Mouse (Mus musculus) heart, embryonic 14.5 days (tissue): Measurements from ENCODE around the gene Myh7. TPM values are rescaled to one million over a fixed set of nuclear protein-coding genes. Genes with fewer than 3 reads are reported as not detected.
"Not testable (repeated sequence)": the region's sequence is repeated elsewhere in the genome, so short reads cannot be mapped to it uniquely, and the experiment has no call there.

Experiments
- ATAC-seq: fragments of 200-750 bp; cut with Nextera tagmentation; 2 replicates; pipeline ENCODE4 v1.8.0; 2017; ENCODE audit warnings: low read depth, moderate TSS enrichment; ENCODE audit not compliant: insufficient number of reproducible peaks, insufficient read depth, low FRiP score
- H3K27ac ChIP-seq, 2 experiments: fragments of 200-500 bp in 1 of 2; fragments of 300-500 bp in 1 of 2; sonication (generic) in 1 of 2; replicated peaks in 1 of 2; 2 replicates each; pipeline ENCODE4 v1.5.1; 2012 to 2014; ENCODE audit warnings: low read depth in 2 of 2, low read length in 2 of 2, control low read depth in 1 of 2, mild to moderate bottlenecking in 1 of 2, mixed read lengths in 1 of 2; ENCODE audit not compliant: control insufficient read depth in 1 of 2, insufficient read depth in 1 of 2
- H3K27me3 ChIP-seq: fragments of 300-500 bp; sonication (generic); 2 replicates; pipeline ENCODE4 v1.6.1; 2014; ENCODE audit warnings: mild to moderate bottlenecking, low read length, control low read depth; ENCODE audit not compliant: control insufficient read depth, insufficient read depth
- H3K36me3 ChIP-seq: fragments of 300-500 bp; sonication (generic); 2 replicates; pipeline ENCODE4 v1.6.1; 2014; ENCODE audit warnings: mild to moderate bottlenecking, control low read depth, low read length, mixed read lengths; ENCODE audit not compliant: control insufficient read depth, insufficient read depth
- H3K4me1 ChIP-seq, 2 experiments: fragments of 200-500 bp in 1 of 2; fragments of 300-500 bp in 1 of 2; sonication (generic) in 1 of 2; 2 replicates each; pipeline ENCODE4 v1.6.1; 2012 to 2014; ENCODE audit warnings: low read length in 2 of 2, control low read depth in 1 of 2, mixed read lengths in 1 of 2; ENCODE audit not compliant: control insufficient read depth in 2 of 2, insufficient read depth in 2 of 2
- H3K4me2 ChIP-seq: fragments of 300-500 bp; sonication (generic); 2 replicates; pipeline ENCODE4 v1.6.1; 2014; ENCODE audit warnings: mild to moderate bottlenecking, low read length
- H3K4me3 ChIP-seq, 2 experiments: fragments of 200-500 bp in 1 of 2; fragments of 300-500 bp in 1 of 2; sonication (generic) in 1 of 2; 2 replicates each; pipeline ENCODE4 v1.5.1; 2012 to 2014; ENCODE audit warnings: low read length in 2 of 2, mild to moderate bottlenecking in 2 of 2, control low read depth in 1 of 2, low read depth in 1 of 2, moderate library complexity in 1 of 2; ENCODE audit not compliant: control insufficient read depth in 1 of 2, insufficient read depth in 1 of 2
- H3K9ac ChIP-seq: fragments of 300-500 bp; sonication (generic); 2 replicates; pipeline ENCODE4 v1.6.1; 2014; ENCODE audit warnings: mild to moderate bottlenecking, low read length
- H3K9me3 ChIP-seq: fragments of 300-500 bp; sonication (generic); 2 replicates; pipeline ENCODE4 v1.6.1; 2016; ENCODE audit warnings: low read length, control low read depth; ENCODE audit not compliant: control insufficient read depth
- WGBS: fragments of 180-500 bp; shearing (Covaris S2); extraction: QIAGEN DNeasy Blood & Tissue Kit; methylation state at CpG from one replicate; pipeline ENCODE4 v1.1.7; 2014; 5-methylcytosine and 5-hydroxymethylcytosine counted together
- polyA plus RNA-seq: library from polyadenylated mRNA; unstranded; fragments of >200 nt; fragmentation: Nextera tagmentation; extraction: Ambion mirVana; gene quantifications from 2 replicates; pipeline ENCODE4 v1.2.1, GENCODE M21; 2014

The Myh7 gene
- 5,319 and 5,796 TPM in 2 replicates for polyA plus RNA-seq

- peak within 1 kb of the TSS; percentile 73 for H3K4me2 ChIP-seq
- peak; percentile 66 for ATAC-seq
- peak within 1 kb of the TSS; percentile 99 to 100 for H3K27ac ChIP-seq
- H3K27me3 ChIP-seq = 0 out of 2 replicates have a peak, but pooled peaks cover 3% of the 10 kb centered on the region
- H3K36me3 ChIP-seq = peaks cover 41% of the 10 kb centered on the region
- H3K4me1 ChIP-seq = peaks cover 29 to 32% of the 10 kb centered on the region in 2 experiments
- 13% methylated on average over 11 of the region's 11 CpGs for WGBS
- no peaks in the 10 kb centered on the region for H3K9me3 ChIP-seq
- H3K9ac ChIP-seq = peak within 1 kb of the TSS; percentile 100
- peak within 1 kb of the TSS; percentile 62 to 66 for H3K4me3 ChIP-seq
Observed at GRCm38 (mm10) chr14:54994136-54994868, at the start of gene Myh7. Gene Myh7, minus strand, starts transcription at chr14:54994626.

- not testable (repeated sequence) for H3K4me1 ChIP-seq, H3K9me3 ChIP-seq, ATAC-seq, H3K4me2 ChIP-seq, H3K9ac ChIP-seq, H3K27me3 ChIP-seq, H3K36me3 ChIP-seq, H3K4me3 ChIP-seq, H3K27ac ChIP-seq
- no CpG with 5 or more reads among the region's 2 CpGs for WGBS
Observed at GRCm38 (mm10) chr14:55043694-55044093, 49.3 kb upstream of the Myh7 start.

- H3K27ac ChIP-seq = no peak overlapping the region
- H3K36me3 ChIP-seq = no peaks in the 10 kb centered on the region
- H3K4me3 ChIP-seq = no peak overlapping the region
- no peaks in the 10 kb centered on the region for H3K9me3 ChIP-seq
- 43% methylated on average over 19 of the region's 19 CpGs for WGBS
- no peaks in the 10 kb centered on the region; a peak in 1 of 4 replicates for H3K4me1 ChIP-seq
- ATAC-seq = no peak
- no peak overlapping the region for H3K4me2 ChIP-seq
- no peak overlapping the region for H3K9ac ChIP-seq
- peaks cover 3% of the 10 kb centered on the region; the same call in 1 of the 2 replicates for H3K27me3 ChIP-seq
Observed at GRCm38 (mm10) chr14:55032695-55033225, 38.3 kb upstream of the Myh7 start.

DNA sequence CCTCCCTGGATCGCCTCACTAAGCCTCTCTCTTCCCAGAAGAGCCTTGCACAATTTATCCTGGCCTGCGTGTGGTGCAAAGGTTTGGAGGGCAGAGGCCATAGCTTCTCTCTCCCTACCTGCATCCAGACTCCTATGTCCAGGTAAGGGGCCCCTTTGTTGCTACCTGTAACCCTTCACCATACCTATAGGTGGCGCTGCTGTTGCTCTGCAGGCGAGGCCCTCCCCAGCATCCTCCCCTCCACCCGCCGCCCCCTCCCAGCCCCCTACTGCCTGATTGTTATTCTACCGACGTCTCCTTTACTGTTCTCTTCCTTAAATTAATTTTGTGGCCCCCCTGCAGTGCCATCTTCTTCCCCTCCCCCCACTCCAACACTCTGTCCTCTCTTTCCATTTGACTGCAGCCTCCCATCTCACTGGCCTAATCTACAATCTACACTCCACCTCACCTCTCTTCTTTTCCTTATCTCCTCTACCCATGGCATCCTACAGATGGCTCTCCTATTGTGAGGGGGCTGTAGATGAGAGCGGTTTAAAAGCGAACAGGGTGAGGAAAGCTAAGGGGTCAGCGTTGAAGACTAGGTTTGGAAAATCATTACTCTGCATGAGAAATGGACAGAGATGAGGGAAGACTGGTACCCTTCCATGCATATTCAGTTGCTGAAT lies 34.7 kb upstream of the Myh7 start:
- H3K4me1 ChIP-seq = peaks cover 0 to 4% of the 10 kb centered on the region in 2 experiments; a peak in 2 of 4 replicates
- H3K27ac ChIP-seq = no peak overlapping the region
- no peaks in the 10 kb centered on the region for H3K9me3 ChIP-seq
- no peak overlapping the region for H3K4me3 ChIP-seq
- H3K4me2 ChIP-seq = no peak overlapping the region
- WGBS = 6% methylated on average over 11 of the region's 11 CpGs
- H3K9ac ChIP-seq = no peak overlapping the region
- no peak for ATAC-seq
- H3K27me3 ChIP-seq = peaks cover 3% of the 10 kb centered on the region; the same call in 1 of the 2 replicates
- peaks cover 13% of the 10 kb centered on the region for H3K36me3 ChIP-seq

DNA sequence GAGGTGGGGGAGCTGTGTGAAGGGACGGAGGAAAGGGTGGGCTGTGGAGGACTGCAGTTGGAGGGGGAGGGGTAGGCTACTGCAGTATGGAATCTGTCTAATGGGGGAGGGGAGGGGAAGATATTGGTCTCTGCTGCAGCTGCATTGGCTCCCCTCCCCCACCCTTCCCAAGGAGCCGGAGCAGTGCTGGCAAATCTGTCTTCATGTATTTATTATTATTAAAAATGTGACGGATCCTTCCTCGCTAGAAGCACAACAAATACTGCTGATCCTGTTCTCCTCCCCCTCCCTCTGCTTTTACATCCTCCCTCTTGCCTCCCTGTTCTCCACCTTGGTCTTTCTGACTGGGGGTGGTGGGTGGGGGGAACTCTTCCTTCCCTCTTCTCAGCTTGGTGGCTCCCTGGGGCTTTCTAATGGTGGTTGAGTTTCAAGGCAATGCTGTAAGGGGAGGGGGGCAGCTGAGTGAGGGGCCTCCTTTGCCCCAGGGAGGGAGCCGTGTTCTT lies 34.0 kb upstream of the Myh7 start:
- Histone ChIP-seq H3K27ac (no peak overlapping the region), H3K9ac (no peak overlapping the region), H3K4me3 (no peak overlapping the region), H3K4me2 (no peak overlapping the region), H3K4me1 (peaks cover 0 to 4% of the 10 kb centered on the region in 2 experiments; a peak in 2 of 4 replicates), H3K27me3 (peaks cover 3% of the 10 kb centered on the region; the same call in 1 of the 2 replicates), H3K36me3 (peaks cover 20% of the 10 kb centered on the region), H3K9me3 (no peaks in the 10 kb centered on the region)
- no peak for ATAC-seq
- WGBS = 7% methylated on average over 5 of the region's 5 CpGs

- Histone ChIP-seq H3K9ac (no peak overlapping the region), H3K4me2 (no peak overlapping the region), H3K4me3 (no peak overlapping the region), H3K27me3 (peaks cover 3% of the 10 kb centered on the region; the same call in 1 of the 2 replicates), H3K9me3 (no peaks in the 10 kb centered on the region), H3K36me3 (peaks cover 28% of the 10 kb centered on the region), H3K27ac (no peak overlapping the region), H3K4me1 (peaks cover 0 to 4% of the 10 kb centered on the region in 2 experiments; a peak in 2 of 4 replicates)
- WGBS = 27% methylated on average over 6 of the region's 6 CpGs
- no peak for ATAC-seq
Observed at GRCm38 (mm10) chr14:55027653-55028052, 33.2 kb upstream of the Myh7 start.

GRCm38 (mm10) chr14:55027251-55027650 lies 32.8 kb upstream of the Myh7 start:
- 5% methylated on average over 5 of the region's 5 CpGs for WGBS
- peaks cover 0 to 4% of the 10 kb centered on the region in 2 experiments; a peak in 2 of 4 replicates for H3K4me1 ChIP-seq
- no peak overlapping the region for H3K9ac ChIP-seq
- no peak overlapping the region for H3K27ac ChIP-seq
- peaks cover 32% of the 10 kb centered on the region for H3K36me3 ChIP-seq
- no peak overlapping the region for H3K4me2 ChIP-seq
- peaks cover 3% of the 10 kb centered on the region; the same call in 1 of the 2 replicates for H3K27me3 ChIP-seq
- no peak overlapping the region for H3K4me3 ChIP-seq
- no peak for ATAC-seq
- H3K9me3 ChIP-seq = no peaks in the 10 kb centered on the region
